Mouse (Mus musculus) kidney, postnatal 10 days (tissue): ENCODE measurements around the gene Tubb3.
"Not testable (repeated sequence)": the region's sequence is repeated elsewhere in the genome, so short reads cannot be mapped to it uniquely, and the experiment has no call there.

Experiments used
- DNase-seq: peaks from one replicate; pipeline ENCODE4 v3.0.0; 2021; ENCODE audit warnings: mixed read lengths

Gene Tubb3

DNA sequence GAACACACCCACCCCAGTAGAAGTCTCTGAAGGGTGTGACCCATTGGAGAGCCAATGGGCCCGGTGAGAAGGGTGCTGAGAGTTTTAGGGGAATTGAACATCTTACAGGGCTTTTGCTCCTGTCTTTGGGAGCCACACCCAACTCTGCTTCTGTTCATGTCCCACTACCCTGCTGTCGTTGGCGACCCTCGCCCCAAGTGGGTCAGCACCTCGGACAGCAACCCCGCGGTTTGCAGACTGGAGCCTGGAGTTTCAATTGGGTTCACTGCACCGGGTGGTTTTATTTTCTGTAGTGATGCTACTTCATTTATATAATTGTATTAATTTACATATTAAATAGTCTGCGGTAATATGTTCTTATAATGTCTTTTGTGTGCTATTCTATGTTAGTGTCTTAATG is 3.0 kb downstream of the Tubb3 start:
- DNase-seq = peak; percentile 51

GRCm38 (mm10) chr8:123414997-123415696 is 3.9 kb downstream of the Tubb3 start:
- DNase-seq = not testable (repeated sequence)

GRCm38 (mm10) chr8:123415967-123416943 is 5.0 kb downstream of the Tubb3 start:
- DNase-seq = no peak

DNA sequence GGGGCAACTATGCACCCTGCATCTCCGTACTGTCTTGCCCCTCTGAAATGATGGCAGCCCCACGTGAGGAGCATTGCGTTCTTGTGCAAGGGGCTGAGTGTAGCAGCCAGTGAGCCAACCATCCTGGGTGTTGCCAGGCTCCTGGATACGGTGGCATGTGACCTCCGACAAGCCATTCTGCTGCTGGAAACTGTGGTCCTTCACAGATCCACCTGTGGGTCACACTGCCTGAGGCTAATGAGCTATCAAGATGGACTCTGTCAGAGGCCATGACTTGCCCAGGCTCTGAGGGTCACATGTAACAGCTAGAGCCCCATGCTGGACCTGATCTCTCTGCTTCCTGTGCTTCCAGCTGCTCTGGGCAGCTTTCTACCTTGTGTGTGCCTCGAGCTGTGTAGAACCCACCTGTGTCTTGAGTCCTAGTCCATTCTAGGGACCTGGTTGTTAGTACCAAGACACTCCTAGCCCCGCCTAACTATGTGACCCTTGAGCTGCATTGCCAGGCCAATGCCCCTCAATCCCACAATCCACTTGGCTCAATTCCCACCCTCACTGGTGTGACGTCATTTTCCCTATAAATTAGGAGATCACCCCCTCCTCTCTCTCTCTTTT is 5.8 kb downstream of the Tubb3 start:
- no peak for DNase-seq

- no peak for DNase-seq
Observed at GRCm38 (mm10) chr8:123419711-123420110, 8.5 kb downstream of the Tubb3 start.

- DNase-seq = no peak
Observed at GRCm38 (mm10) chr8:123420525-123421281, 9.5 kb downstream of the Tubb3 start.

- no peak for DNase-seq
Observed at GRCm38 (mm10) chr8:123421325-123421724, 10.1 kb downstream of the Tubb3 start.

DNA sequence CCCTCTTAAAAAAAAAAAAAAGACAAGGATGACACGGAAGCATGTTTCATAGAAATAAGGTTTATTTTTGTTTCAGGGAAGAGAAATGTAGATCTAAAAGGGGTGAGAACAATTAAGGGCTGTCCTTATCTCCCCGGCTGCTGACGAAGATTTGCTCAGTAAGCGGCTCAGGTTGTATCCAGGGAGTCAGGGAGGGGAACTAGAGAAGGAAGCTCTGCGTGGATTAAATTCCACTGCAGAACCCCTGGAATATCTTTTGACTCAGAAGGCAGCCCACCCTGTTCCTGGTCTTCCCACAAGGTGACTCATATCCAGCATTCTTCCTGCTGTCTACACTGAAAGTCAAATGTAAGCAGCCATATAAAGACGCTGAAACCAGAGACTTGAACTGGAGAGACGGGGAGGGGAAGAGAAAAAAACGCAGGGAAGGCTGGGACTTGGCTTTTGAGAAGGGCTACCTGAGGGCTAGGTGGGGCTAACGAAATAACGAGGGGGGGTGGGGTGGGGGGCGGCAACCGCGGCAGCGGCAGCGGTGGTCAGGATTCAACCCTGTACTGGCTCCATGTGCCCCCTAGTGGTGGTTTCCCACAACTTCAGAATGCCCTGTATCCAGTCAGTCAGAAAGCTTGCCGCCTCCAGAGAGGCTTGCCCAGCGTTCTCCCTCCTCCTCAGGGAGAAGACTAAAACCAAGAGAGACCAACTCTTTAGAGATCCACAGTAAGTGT is 11.0 kb downstream of the Tubb3 start:
- peak; percentile 84 for DNase-seq

DNA sequence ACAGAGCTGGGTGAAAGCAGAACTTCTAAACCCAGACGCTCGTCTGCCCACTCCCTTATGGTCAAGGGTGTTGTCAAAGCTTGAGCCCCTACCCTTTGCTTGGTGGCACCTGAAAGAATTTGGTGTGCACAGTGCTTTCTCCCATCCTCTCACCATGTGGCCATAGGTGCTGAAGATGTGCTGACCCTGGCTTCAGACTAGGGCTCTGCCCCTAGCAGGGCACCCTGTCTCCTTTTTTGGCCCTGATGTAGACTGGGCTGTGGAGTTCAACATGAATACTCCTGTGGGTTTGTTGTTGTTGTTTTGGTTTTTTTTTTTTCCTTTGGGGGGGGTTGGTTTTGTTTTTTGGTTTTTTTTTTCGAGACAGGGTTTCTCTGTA is 11.5 kb downstream of the Tubb3 start:
- no peak for DNase-seq

DNA sequence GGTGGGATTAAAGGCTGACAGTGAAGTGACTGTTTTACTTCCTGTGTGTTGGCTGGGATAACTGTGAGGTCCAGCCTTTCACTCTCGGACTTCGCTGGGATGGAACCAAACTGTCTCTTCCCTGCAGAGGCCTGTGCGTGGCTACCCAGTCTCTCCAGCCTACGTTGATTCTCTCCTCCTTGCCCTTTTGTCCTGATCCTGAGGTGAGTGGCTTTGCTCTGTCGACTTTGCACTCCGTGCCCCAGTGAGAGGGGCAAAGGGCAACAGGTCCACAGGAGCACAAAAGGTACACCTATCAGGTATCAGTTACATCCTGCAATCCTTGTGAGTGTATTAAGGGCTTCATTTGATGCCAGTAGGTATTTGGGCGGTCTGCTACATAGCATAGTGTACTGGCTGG is 12.2 kb downstream of the Tubb3 start, which contains the start of gene Def8:
Def8 (plus strand) TSS at position 87 of the 400 bp plus-strand sequence.
- DNase-seq = no peak

DNA sequence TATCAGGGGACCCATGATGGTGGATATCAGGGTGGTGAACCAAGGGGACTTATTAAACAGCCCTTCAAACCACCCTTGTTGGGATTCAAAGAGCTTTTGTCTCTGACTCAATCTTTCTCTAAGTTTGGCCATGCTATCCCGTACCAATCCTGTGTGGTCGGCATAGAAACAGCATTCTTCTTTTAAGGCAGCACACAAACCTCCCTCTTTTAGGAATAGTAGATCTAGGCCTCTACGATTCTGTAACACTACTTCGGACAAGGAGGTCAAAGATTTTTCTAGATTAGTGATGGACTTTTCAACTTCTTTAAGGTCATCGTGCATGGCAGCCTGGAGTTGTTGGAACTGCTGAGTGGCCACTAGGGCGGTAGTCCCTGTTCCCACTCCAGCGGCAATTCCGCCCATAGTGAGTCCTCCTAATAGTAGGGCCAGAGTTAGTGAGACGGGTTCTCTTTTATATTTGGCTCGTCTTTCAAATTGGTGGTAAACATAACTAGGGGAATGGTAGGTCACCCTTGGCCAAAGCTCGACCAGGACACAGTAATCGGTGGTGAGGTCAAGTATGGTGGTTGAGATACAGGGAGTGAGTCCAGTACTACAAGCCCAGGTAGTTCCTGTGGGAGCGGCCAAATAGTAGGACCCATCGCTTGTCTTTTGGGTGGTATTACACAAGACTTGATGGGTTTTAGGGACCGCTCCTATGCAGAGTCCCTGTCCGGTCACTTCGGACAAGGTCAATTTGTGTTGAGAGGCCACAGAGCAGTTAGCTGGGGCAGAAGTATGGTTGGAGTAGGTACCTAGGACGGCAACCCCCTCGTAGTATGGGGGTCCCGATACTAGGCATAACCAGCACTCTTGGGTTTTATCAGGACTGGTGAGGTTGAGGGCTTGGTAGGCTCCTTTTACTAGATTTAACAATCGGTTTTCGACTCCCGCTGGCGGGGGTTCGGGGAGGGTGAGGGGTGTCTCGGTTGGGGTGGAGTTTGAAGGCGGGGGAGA is 15.6 kb downstream of the Tubb3 start:
- DNase-seq = no peak

GRCm38 (mm10) chr8:123427639-123428275 is 16.5 kb downstream of the Tubb3 start:
- no peak for DNase-seq

- no peak for DNase-seq
Observed at GRCm38 (mm10) chr8:123428343-123428893, 17.2 kb downstream of the Tubb3 start.

DNA sequence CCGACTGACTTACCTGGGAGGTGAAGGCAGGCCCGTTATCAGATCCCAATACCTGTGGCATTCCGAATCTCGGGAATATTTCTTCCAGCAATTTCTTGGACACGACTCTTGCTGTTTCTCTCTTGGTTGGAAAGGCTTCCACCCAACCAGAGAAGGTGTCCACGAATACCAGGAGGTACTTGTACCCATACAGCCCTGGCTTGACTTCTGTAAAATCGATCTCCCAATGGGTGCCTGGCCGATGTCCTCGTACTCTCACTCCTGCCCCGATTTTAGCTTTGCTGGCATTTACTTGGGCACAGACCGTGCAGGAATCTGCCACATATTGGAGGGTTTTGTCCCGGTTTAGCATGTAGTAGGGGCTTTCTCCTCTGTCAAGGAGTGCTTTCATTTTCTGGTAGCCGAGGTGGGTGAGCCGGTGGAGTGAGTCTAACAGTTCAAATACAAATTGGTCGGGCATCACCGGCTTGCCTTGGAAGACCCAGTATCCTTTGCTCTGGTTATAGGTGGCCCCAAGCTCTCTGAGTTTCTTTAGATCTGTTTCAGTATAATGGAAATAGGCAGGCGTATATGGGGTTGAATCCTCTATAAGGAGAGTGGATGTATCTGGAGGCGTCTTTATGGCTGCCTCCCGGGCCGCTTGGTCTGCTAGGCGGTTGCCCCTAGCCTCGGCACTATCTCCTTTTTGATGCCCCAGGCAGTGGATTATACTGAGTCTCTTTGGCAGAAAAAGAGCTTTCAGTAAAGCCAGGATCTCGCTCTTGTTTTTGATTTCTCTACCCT is 17.9 kb downstream of the Tubb3 start:
- no peak for DNase-seq

DNA sequence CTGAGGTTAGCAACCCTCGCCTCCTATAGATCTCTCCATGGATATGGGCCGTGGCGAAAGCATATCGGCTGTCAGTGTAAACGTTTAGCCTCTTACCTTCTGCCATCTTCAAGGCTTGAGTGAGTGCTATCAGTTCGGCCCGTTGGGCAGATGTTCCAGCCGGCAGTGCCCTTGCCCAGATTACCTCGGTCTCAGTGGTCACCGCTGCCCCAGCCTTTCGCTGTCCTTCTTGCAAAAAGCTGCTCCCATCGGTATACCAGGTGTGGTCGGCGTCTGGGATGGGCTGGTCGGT is 18.4 kb downstream of the Tubb3 start:
- DNase-seq = not testable (repeated sequence)

- DNase-seq = not testable (repeated sequence)
Observed at GRCm38 (mm10) chr8:123430936-123431335, 19.7 kb downstream of the Tubb3 start.

- no peak for DNase-seq
Observed at GRCm38 (mm10) chr8:123431616-123432365, 20.6 kb downstream of the Tubb3 start.

- DNase-seq = no peak
Observed at GRCm38 (mm10) chr8:123432381-123432780, 21.2 kb downstream of the Tubb3 start.
